Mouse (Mus musculus) CH12.LX (cell line): ENCODE data around the gene 2900026A02Rik.

Source experiments
- HCFC1 ChIP-seq: IDR thresholded peaks from 2 replicates; pipeline ENCODE4 v1.6.1; 2012; ENCODE audit warnings: low read depth, mild to moderate bottlenecking, inconsistent platforms, low read length, improper control_type of control experiment
- MAFK ChIP-seq: IDR thresholded peaks from 2 replicates; pipeline ENCODE4 v1.6.1; 2011; ENCODE audit warnings: low read length, improper control_type of control experiment; ENCODE audit not compliant: insufficient replicate concordance
- NRF1 ChIP-seq: IDR thresholded peaks from 2 replicates; pipeline ENCODE4 v1.6.1; 2014; ENCODE audit warnings: low read depth, mild to moderate bottlenecking, inconsistent platforms, low read length, improper control_type of control experiment, moderate library complexity
- POLR2AphosphoS2 ChIP-seq: IDR thresholded peaks from 2 replicates; pipeline ENCODE4 v1.6.1; 2011; ENCODE audit warnings: low read depth, low read length, improper control_type of control experiment
- SMC3 ChIP-seq: IDR thresholded peaks from 2 replicates; pipeline ENCODE4 v1.6.1; 2011; ENCODE audit warnings: low read depth, low read length, improper control_type of control experiment
- TCF12 ChIP-seq: IDR thresholded peaks from 2 replicates; pipeline ENCODE4 v1.6.1; 2014; ENCODE audit warnings: low read depth, mild to moderate bottlenecking, inconsistent platforms, low read length, improper control_type of control experiment
- USF1 ChIP-seq: IDR thresholded peaks from 2 replicates; pipeline ENCODE4 v1.6.1; 2014; ENCODE audit warnings: low read depth, mild to moderate bottlenecking, inconsistent platforms, low read length, improper control_type of control experiment
- ZC3H11A ChIP-seq: IDR thresholded peaks from 2 replicates; pipeline ENCODE4 v1.6.1; 2012; ENCODE audit warnings: low read depth, mild to moderate bottlenecking, inconsistent platforms, low read length, improper control_type of control experiment

GRCm38 (mm10) chr5:113223888-113224287 lies 2.9 kb upstream of the 2900026A02Rik start:
- TF ChIP-seq TCF12 (no peak), USF1 (no peak), POLR2AphosphoS2 (no peak), MAFK (no peak), SMC3 (no peak), NRF1 (no peak), HCFC1 (peak; percentile 57), ZC3H11A (no peak)
